Mouse (Mus musculus): Measurements from ENCODE around the gene Pak6. TPM values are rescaled to one million over a fixed set of nuclear protein-coding genes. Genes with fewer than 3 reads are reported as not detected.
A peak's percentile ranks its signal among the peaks of the same experiment; 100 is the strongest.
"Not testable (repeated sequence)": the region's sequence is repeated elsewhere in the genome, so short reads cannot be mapped to it uniquely, and the experiment has no call there.

The Pak6 gene
- polyA plus RNA-seq, 1 experiment from 2014 or later = 1.8 TPM

GRCm38 (mm10) chr2:118646665-118647064 is 16.4 kb upstream of the Pak6 start:
- no peaks in the 10 kb centered on the region for H3K9me3 ChIP-seq
- peaks cover 11% of the 10 kb centered on the region; the same call in 1 of the 2 replicates for H3K36me3 ChIP-seq
- H3K9ac ChIP-seq = no peak overlapping the region
- no peak overlapping the region for H3K4me2 ChIP-seq (replicated peaks)
- H3K27ac ChIP-seq = no peak overlapping the region
- no peaks in the 10 kb centered on the region for H3K4me1 ChIP-seq (replicated peaks)
- WGBS = 86% methylated on average over 5 of the region's 5 CpGs
- no peak overlapping the region for H3K4me3 ChIP-seq (replicated peaks)
- ATAC-seq = no peak
- no peaks in the 10 kb centered on the region for H3K27me3 ChIP-seq (replicated peaks)

GRCm38 (mm10) chr2:118650697-118651096 is 12.4 kb upstream of the Pak6 start:
- WGBS = 45% methylated on average over 2 of the region's 2 CpGs
- not testable (repeated sequence) for H3K4me2 ChIP-seq (replicated peaks); ATAC-seq; H3K27ac ChIP-seq; H3K36me3 ChIP-seq; H3K4me3 ChIP-seq (replicated peaks); H3K27me3 ChIP-seq (replicated peaks); H3K4me1 ChIP-seq (replicated peaks); H3K9me3 ChIP-seq; H3K9ac ChIP-seq

GRCm38 (mm10) chr2:118656688-118657281 is 6.3 kb upstream of the Pak6 start:
- no peak overlapping the region for H3K9ac ChIP-seq
- peak; percentile 78 for ATAC-seq
- no peaks in the 10 kb centered on the region for H3K9me3 ChIP-seq
- no peaks in the 10 kb centered on the region for H3K36me3 ChIP-seq
- H3K4me1 ChIP-seq (replicated peaks) = peaks cover 34% of the 10 kb centered on the region
- 23% methylated on average over 3 of the region's 3 CpGs for whole genome bisulfite sequencing
- H3K4me2 ChIP-seq (replicated peaks) = peak overlapping the region; percentile 11; the same call in 1 of the 2 replicates
- H3K27me3 ChIP-seq (replicated peaks) = no peaks in the 10 kb centered on the region
- H3K4me3 ChIP-seq (replicated peaks) = no peak overlapping the region
- peak overlapping the region; percentile 79 for H3K27ac ChIP-seq

- Histone ChIP-seq H3K27me3 (replicated peaks) (peaks cover 7% of the 10 kb centered on the region; the same call in 1 of the 2 replicates), H3K4me2 (replicated peaks) (no peak overlapping the region), H3K27ac (peak overlapping the region; percentile 33; the same call in 1 of the 2 replicates), H3K4me3 (replicated peaks) (no peak overlapping the region), H3K36me3 (no peaks in the 10 kb centered on the region), H3K4me1 (replicated peaks) (peaks cover 45% of the 10 kb centered on the region), H3K9me3 (no peaks in the 10 kb centered on the region), H3K9ac (no peak overlapping the region)
- peak; percentile 85 for ATAC-seq
- WGBS = 31% methylated on average over 4 of the region's 4 CpGs
Measured at GRCm38 (mm10) chr2:118658457-118658856, 4.6 kb upstream of the Pak6 start.

GRCm38 (mm10) chr2:118659077-118659476 is 4.0 kb upstream of the Pak6 start:
- Histone ChIP-seq H3K9ac (no peak overlapping the region), H3K27ac (peak overlapping the region; percentile 33), H3K27me3 (replicated peaks) (peaks cover 8% of the 10 kb centered on the region; the same call in 1 of the 2 replicates), H3K36me3 (no peaks in the 10 kb centered on the region), H3K9me3 (no peaks in the 10 kb centered on the region), H3K4me2 (replicated peaks) (no peak overlapping the region), H3K4me3 (replicated peaks) (no peak overlapping the region), H3K4me1 (replicated peaks) (peaks cover 51% of the 10 kb centered on the region)
- WGBS = 76% methylated on average over 1 of the region's 1 CpGs
- peak; percentile 24; the same call in 1 of the 2 replicates for ATAC-seq

- peak overlapping the region; percentile 33 for H3K4me3 ChIP-seq (replicated peaks)
- 72% methylated on average over 12 of the region's 12 CpGs for WGBS
- H3K27ac ChIP-seq = peak overlapping the region; percentile 33; the same call in 1 of the 2 replicates
- ATAC-seq = no peak
- peaks cover 55% of the 10 kb centered on the region for H3K4me1 ChIP-seq (replicated peaks)
- H3K4me2 ChIP-seq (replicated peaks) = peak overlapping the region; percentile 60
- peaks cover 8% of the 10 kb centered on the region; the same call in 1 of the 2 replicates for H3K27me3 ChIP-seq (replicated peaks)
- no peaks in the 10 kb centered on the region for H3K36me3 ChIP-seq
- no peaks in the 10 kb centered on the region for H3K9me3 ChIP-seq
- no peak overlapping the region for H3K9ac ChIP-seq
Measured at GRCm38 (mm10) chr2:118659493-118659892, 3.6 kb upstream of the Pak6 start.

GRCm38 (mm10) chr2:118659998-118660452 is 3.1 kb upstream of the Pak6 start:
- ATAC-seq = peak; percentile 35; the same call in 1 of the 2 replicates
- Histone ChIP-seq H3K36me3 (no peaks in the 10 kb centered on the region), H3K4me2 (replicated peaks) (peak overlapping the region; percentile 60), H3K4me3 (replicated peaks) (peak overlapping the region; percentile 33), H3K27ac (no peak overlapping the region), H3K27me3 (replicated peaks) (peaks cover 8% of the 10 kb centered on the region; the same call in 1 of the 2 replicates), H3K9me3 (no peaks in the 10 kb centered on the region), H3K9ac (peak overlapping the region; percentile 18; the same call in 1 of the 2 replicates), H3K4me1 (replicated peaks) (peaks cover 57% of the 10 kb centered on the region)
- WGBS = 2% methylated on average over 4 of the region's 4 CpGs

- Histone ChIP-seq H3K4me3 (replicated peaks) (no peak overlapping the region), H3K9ac (no peak overlapping the region), H3K36me3 (no peaks in the 10 kb centered on the region), H3K4me2 (replicated peaks) (no peak overlapping the region), H3K27me3 (replicated peaks) (peaks cover 8% of the 10 kb centered on the region; the same call in 1 of the 2 replicates), H3K9me3 (no peaks in the 10 kb centered on the region), H3K4me1 (replicated peaks) (peaks cover 53% of the 10 kb centered on the region), H3K27ac (no peak overlapping the region)
- 48% methylated on average over 9 of the region's 9 CpGs for WGBS
- no peak; the same call in 1 of the 2 replicates for ATAC-seq
Measured at GRCm38 (mm10) chr2:118661891-118662290, 1.2 kb upstream of the Pak6 start.

- Histone ChIP-seq H3K9me3 (no peaks in the 10 kb centered on the region), H3K27me3 (replicated peaks) (peaks cover 8% of the 10 kb centered on the region; the same call in 1 of the 2 replicates), H3K4me1 (replicated peaks) (peaks cover 42% of the 10 kb centered on the region), H3K9ac (peak overlapping the region; percentile 38; the same call in 1 of the 2 replicates), H3K4me2 (replicated peaks) (peak overlapping the region; percentile 88), H3K36me3 (no peaks in the 10 kb centered on the region), H3K27ac (no peak overlapping the region), H3K4me3 (replicated peaks) (peak overlapping the region; percentile 40)
- 53% methylated on average over 19 of the region's 19 CpGs for WGBS
- peak; percentile 63 for ATAC-seq
Measured at GRCm38 (mm10) chr2:118663804-118664766, 982 bp downstream of the Pak6 start.

GRCm38 (mm10) chr2:118664975-118665516 is 1.9 kb downstream of the Pak6 start:
- Histone ChIP-seq H3K27ac (no peak overlapping the region), H3K4me3 (replicated peaks) (no peak overlapping the region), H3K9me3 (no peaks in the 10 kb centered on the region), H3K9ac (no peak overlapping the region), H3K4me2 (replicated peaks) (no peak overlapping the region), H3K27me3 (replicated peaks) (peaks cover 8% of the 10 kb centered on the region; the same call in 1 of the 2 replicates), H3K4me1 (replicated peaks) (peaks cover 33% of the 10 kb centered on the region), H3K36me3 (no peaks in the 10 kb centered on the region)
- WGBS = 54% methylated on average over 3 of the region's 3 CpGs
- ATAC-seq = no peak

GRCm38 (mm10) chr2:118665616-118666015 is 2.5 kb downstream of the Pak6 start:
- H3K9me3 ChIP-seq = no peaks in the 10 kb centered on the region

GRCm38 (mm10) chr2:118667181-118667580 is 4.1 kb downstream of the Pak6 start:
- Histone ChIP-seq H3K4me2 (replicated peaks) (no peak overlapping the region), H3K36me3 (no peaks in the 10 kb centered on the region), H3K9me3 (no peaks in the 10 kb centered on the region), H3K27ac (no peak overlapping the region), H3K27me3 (replicated peaks) (peaks cover 8% of the 10 kb centered on the region; the same call in 1 of the 2 replicates), H3K4me1 (replicated peaks) (peaks cover 32% of the 10 kb centered on the region), H3K4me3 (replicated peaks) (no peak overlapping the region), H3K9ac (no peak overlapping the region)
- 0 out of 2 replicates have a peak, but pooled peaks have one; percentile 8 for ATAC-seq
- 50% methylated on average over 5 of the region's 5 CpGs for WGBS

More at GRCm38 (mm10) chr2:118665616-118666015, 2.5 kb downstream of the Pak6 start:
- Histone ChIP-seq H3K27me3 (replicated peaks) (peaks cover 8% of the 10 kb centered on the region; the same call in 1 of the 2 replicates), H3K27ac (no peak overlapping the region), H3K4me1 (replicated peaks) (peaks cover 32% of the 10 kb centered on the region), H3K9ac (no peak overlapping the region), H3K36me3 (no peaks in the 10 kb centered on the region), H3K4me2 (replicated peaks) (no peak overlapping the region), H3K4me3 (replicated peaks) (no peak overlapping the region)
- 87% methylated on average over 4 of the region's 4 CpGs for WGBS
- no peak for ATAC-seq

All from intestine, embryonic 15.5 days (tissue).